Mouse (Mus musculus): ENCODE data around the gene Adamts17. TPM values are rescaled to one million over a fixed set of nuclear protein-coding genes. Genes with fewer than 3 reads are reported as not detected.

Adamts17 gene
- total RNA-seq, 2 experiments from 2014 or later: 25.8 to 33.4 TPM

- DNase-seq (ENCODE audit: low spot score in 2 of 2): no peak
These were observed 91.8 kb downstream of the Adamts17 start for GRCm38 (mm10) chr7:66931291-66931690.

- DNase-seq (ENCODE audit: low spot score in 2 of 2): no peak
These were observed 93.7 kb downstream of the Adamts17 start for GRCm38 (mm10) chr7:66933251-66933650.

GRCm38 (mm10) chr7:66934062-66934461 lies 94.5 kb downstream of the Adamts17 start:
- DNase-seq (ENCODE audit: low spot score in 2 of 2): peak; percentile 41 to 44

GRCm38 (mm10) chr7:66935041-66935440 lies 95.5 kb downstream of the Adamts17 start:
- no peak for DNase-seq (ENCODE audit: low spot score in 2 of 2)

- DNase-seq (ENCODE audit: low spot score in 2 of 2): peak in 1 of 2 experiments; percentile 42
These were observed 96.7 kb downstream of the Adamts17 start for GRCm38 (mm10) chr7:66936042-66936755.

GRCm38 (mm10) chr7:66936911-66937310 lies 97.4 kb downstream of the Adamts17 start:
- DNase-seq (ENCODE audit: low spot score in 2 of 2): no peak

- no peak for DNase-seq (ENCODE audit: low spot score in 2 of 2)
These were observed 99.7 kb downstream of the Adamts17 start for GRCm38 (mm10) chr7:66938988-66939783.

- no peak for DNase-seq (ENCODE audit: low spot score in 2 of 2)
These were observed 101.2 kb downstream of the Adamts17 start for GRCm38 (mm10) chr7:66940761-66941160.

- no peak for DNase-seq (ENCODE audit: low spot score in 2 of 2)
These were observed 109.5 kb downstream of the Adamts17 start for GRCm38 (mm10) chr7:66949006-66949405.

GRCm38 (mm10) chr7:66952921-66953320 lies 113.4 kb downstream of the Adamts17 start:
- DNase-seq (ENCODE audit: low spot score in 2 of 2): no peak

GRCm38 (mm10) chr7:66954073-66954472 lies 114.5 kb downstream of the Adamts17 start:
- DNase-seq (ENCODE audit: low spot score in 2 of 2): no peak

- no peak for DNase-seq (ENCODE audit: low spot score in 2 of 2)
These were observed 115.2 kb downstream of the Adamts17 start for GRCm38 (mm10) chr7:66954723-66955122.

GRCm38 (mm10) chr7:66955455-66955919 lies 116.0 kb downstream of the Adamts17 start:
- no peak for DNase-seq (ENCODE audit: low spot score in 2 of 2)

GRCm38 (mm10) chr7:66955978-66956377 lies 116.4 kb downstream of the Adamts17 start:
- peak; percentile 45 to 51 for DNase-seq (ENCODE audit: low spot score in 2 of 2)

- no peak for DNase-seq (ENCODE audit: low spot score in 2 of 2)
These were observed 118.2 kb downstream of the Adamts17 start for GRCm38 (mm10) chr7:66957764-66958163.

GRCm38 (mm10) chr7:66960246-66961033 lies 120.9 kb downstream of the Adamts17 start:
- DNase-seq (ENCODE audit: low spot score in 2 of 2): no peak

- DNase-seq (ENCODE audit: low spot score in 2 of 2): no peak
These were observed 123.2 kb downstream of the Adamts17 start for GRCm38 (mm10) chr7:66962736-66963135.

GRCm38 (mm10) chr7:66963541-66963940 lies 124.0 kb downstream of the Adamts17 start:
- no peak for DNase-seq (ENCODE audit: low spot score in 2 of 2)

- DNase-seq (ENCODE audit: low spot score in 2 of 2): no peak
These were observed 127.1 kb downstream of the Adamts17 start for GRCm38 (mm10) chr7:66966541-66967205.

- DNase-seq (ENCODE audit: low spot score in 2 of 2): no peak
These were observed 127.8 kb downstream of the Adamts17 start for GRCm38 (mm10) chr7:66967206-66967919.
